Mouse (Mus musculus) megakaryocyte, embryonic 14.5 days (primary cell): ENCODE results near the gene Nfkbiz.

Experiments used
- FLI1 ChIP-seq: IDR thresholded peaks from 2 replicates; pipeline ENCODE4 v1.6.1; 2012; ENCODE audit warnings: low read length, inconsistent platforms, mixed read lengths
- GATA1 ChIP-seq: IDR thresholded peaks from 3 replicates; pipeline ENCODE4 v1.6.1; 2012; ENCODE audit warnings: mixed read lengths, low read length, inconsistent platforms, borderline replicate concordance

- no peak for TF ChIP-seq FLI1
- TF ChIP-seq GATA1: no peak
These were observed 6.1 kb upstream of the Nfkbiz start for GRCm38 (mm10) chr16:55844847-55845246.
